Mouse (Mus musculus) E14TG2a.4 (cell line): Measurements from ENCODE around the gene Rfc4.

Experiments used
- H3K27me3 ChIP-seq: 2 replicates; pipeline ENCODE4 v1.6.1; 2014; ENCODE audit warnings: low read length, control low read depth; ENCODE audit not compliant: insufficient read depth
- H3K36me3 ChIP-seq: 2 replicates; pipeline ENCODE4 v1.6.1; 2014; ENCODE audit warnings: low read length, control low read depth; ENCODE audit not compliant: insufficient read depth
- H3K4me1 ChIP-seq: replicated peaks from 2 replicates; pipeline ENCODE4 v1.6.1; 2014; ENCODE audit warnings: low read depth, low read length, control low read depth
- H3K4me3 ChIP-seq: replicated peaks from 2 replicates; pipeline ENCODE4 v1.5.1; 2014; ENCODE audit warnings: mild to moderate bottlenecking, low read length
- H3K9me3 ChIP-seq: 2 replicates; pipeline ENCODE4 v1.6.1; 2014; ENCODE audit warnings: low read length, control low read depth
- CTCF ChIP-seq: conservative IDR thresholded peaks from 2 replicates; pipeline ENCODE4 v1.5.1; 2014; ENCODE audit warnings: low read length
- NANOG ChIP-seq: IDR thresholded peaks from 2 replicates; pipeline ENCODE4 v1.6.1; 2014; ENCODE audit warnings: borderline replicate concordance, low read length, mixed read lengths
- POU5F1 ChIP-seq: IDR thresholded peaks from 2 replicates; pipeline ENCODE4 v1.6.1; 2014; ENCODE audit warnings: low read length, borderline replicate concordance

Rfc4 gene

GRCm38 (mm10) chr16:23124398-23124797 is 3.1 kb downstream of the Rfc4 start:
- peaks cover 21% of the 10 kb centered on the region for H3K4me1 ChIP-seq
- peaks cover 64% of the 10 kb centered on the region for H3K36me3 ChIP-seq
- no peaks in the 10 kb centered on the region for H3K9me3 ChIP-seq
- H3K4me3 ChIP-seq, result no peak overlapping the region
- H3K27me3 ChIP-seq, result no peaks in the 10 kb centered on the region
- TF ChIP-seq POU5F1, result no peak
- no peak for TF ChIP-seq NANOG
- no peak for TF ChIP-seq CTCF

- H3K36me3 ChIP-seq, result peaks cover 75% of the 10 kb centered on the region
- no peak for TF ChIP-seq NANOG
- TF ChIP-seq POU5F1, result no peak
- H3K4me1 ChIP-seq, result peaks cover 11% of the 10 kb centered on the region
- no peak overlapping the region for H3K4me3 ChIP-seq
- H3K9me3 ChIP-seq, result no peaks in the 10 kb centered on the region
- no peaks in the 10 kb centered on the region for H3K27me3 ChIP-seq
Measured at GRCm38 (mm10) chr16:23123104-23123503, 4.4 kb downstream of the Rfc4 start.

GRCm38 (mm10) chr16:23122446-23122845 is 5.1 kb downstream of the Rfc4 start:
- Histone ChIP-seq H3K4me1 (peaks cover 15% of the 10 kb centered on the region), H3K4me3 (no peak overlapping the region), H3K27me3 (no peaks in the 10 kb centered on the region), H3K36me3 (peaks cover 81% of the 10 kb centered on the region), H3K9me3 (no peaks in the 10 kb centered on the region)
- TF ChIP-seq CTCF (no peak), NANOG (no peak), POU5F1 (no peak)

- no peaks in the 10 kb centered on the region for H3K27me3 ChIP-seq
- no peak overlapping the region for H3K4me3 ChIP-seq
- TF ChIP-seq CTCF (no peak), POU5F1 (no peak), NANOG (no peak)
- H3K9me3 ChIP-seq, result no peaks in the 10 kb centered on the region
- H3K36me3 ChIP-seq, result peaks cover 96% of the 10 kb centered on the region
- peaks cover 12% of the 10 kb centered on the region for H3K4me1 ChIP-seq
Measured at GRCm38 (mm10) chr16:23117173-23117572, 10.4 kb downstream of the Rfc4 start.

GRCm38 (mm10) chr16:23115486-23115885 is 12.1 kb downstream of the Rfc4 start:
- peaks cover 96% of the 10 kb centered on the region for H3K36me3 ChIP-seq
- H3K4me1 ChIP-seq, result peaks cover 12% of the 10 kb centered on the region
- no peaks in the 10 kb centered on the region for H3K27me3 ChIP-seq
- no peak for TF ChIP-seq POU5F1
- TF ChIP-seq NANOG, result no peak
- no peak for TF ChIP-seq CTCF
- H3K4me3 ChIP-seq, result no peak overlapping the region
- H3K9me3 ChIP-seq, result no peaks in the 10 kb centered on the region

GRCm38 (mm10) chr16:23114339-23115171 is 13.0 kb downstream of the Rfc4 start:
- Histone ChIP-seq H3K27me3 (no peaks in the 10 kb centered on the region), H3K36me3 (peaks cover 96% of the 10 kb centered on the region), H3K4me1 (peaks cover 12% of the 10 kb centered on the region), H3K9me3 (no peaks in the 10 kb centered on the region), H3K4me3 (no peak overlapping the region)
- no peak for TF ChIP-seq CTCF
- no peak for TF ChIP-seq POU5F1
- TF ChIP-seq NANOG, result no peak

- Histone ChIP-seq H3K27me3 (no peaks in the 10 kb centered on the region), H3K4me3 (no peak overlapping the region), H3K4me1 (peaks cover 12% of the 10 kb centered on the region), H3K36me3 (peaks cover 96% of the 10 kb centered on the region), H3K9me3 (no peaks in the 10 kb centered on the region)
- TF ChIP-seq CTCF (no peak), POU5F1 (no peak), NANOG (no peak)
Measured at GRCm38 (mm10) chr16:23113903-23114302, 13.6 kb downstream of the Rfc4 start.

- Histone ChIP-seq H3K36me3 (peaks cover 97% of the 10 kb centered on the region), H3K4me3 (peak overlapping the region; percentile 100), H3K9me3 (no peaks in the 10 kb centered on the region), H3K4me1 (peaks cover 12% of the 10 kb centered on the region), H3K27me3 (no peaks in the 10 kb centered on the region)
- TF ChIP-seq CTCF (no peak), NANOG (no peak), POU5F1 (no peak)
Measured at GRCm38 (mm10) chr16:23112861-23113435, 14.6 kb downstream of the Rfc4 start.

- no peaks in the 10 kb centered on the region for H3K27me3 ChIP-seq
- peaks cover 7% of the 10 kb centered on the region for H3K4me1 ChIP-seq
- no peaks in the 10 kb centered on the region for H3K9me3 ChIP-seq
- H3K4me3 ChIP-seq, result peak overlapping the region; percentile 100
- TF ChIP-seq NANOG (no peak), CTCF (no peak), POU5F1 (no peak)
- H3K36me3 ChIP-seq, result peaks cover 95% of the 10 kb centered on the region
Measured at GRCm38 (mm10) chr16:23112348-23112747, 15.2 kb downstream of the Rfc4 start.
